Mouse (Mus musculus): ENCODE data around the gene Tmem109.

Tmem109 gene

GRCm38 (mm10) chr19:10881426-10882154 lies at the start of gene Tmem109:
Gene Tmem109, minus strand, starts transcription at chr19:10882001.
- peak; percentile 97 for DNase-seq (ENCODE audit: low read depth, low spot score)

- DNase-seq (ENCODE audit: low read depth, low spot score): no peak
These were observed 48.8 kb upstream of the Tmem109 start for GRCm38 (mm10) chr19:10930641-10931040.

GRCm38 (mm10) chr19:10926666-10927065 lies 44.9 kb upstream of the Tmem109 start:
- no peak for DNase-seq (ENCODE audit: low read depth, low spot score)

GRCm38 (mm10) chr19:10926123-10926621 lies 44.4 kb upstream of the Tmem109 start:
- DNase-seq (ENCODE audit: low read depth, low spot score): peak; percentile 37

GRCm38 (mm10) chr19:10924220-10924619 lies 42.4 kb upstream of the Tmem109 start:
- no peak for DNase-seq (ENCODE audit: low read depth, low spot score)

GRCm38 (mm10) chr19:10921058-10921457 lies 39.3 kb upstream of the Tmem109 start:
- no peak for DNase-seq (ENCODE audit: low read depth, low spot score)

- DNase-seq (ENCODE audit: low read depth, low spot score): no peak
These were observed 38.7 kb upstream of the Tmem109 start, which contains the start of gene Zp1 for GRCm38 (mm10) chr19:10920532-10920931. Gene Zp1, minus strand, starts transcription at chr19:10920632.

GRCm38 (mm10) chr19:10918321-10918991 lies 36.7 kb upstream of the Tmem109 start:
- DNase-seq (ENCODE audit: low read depth, low spot score): no peak

GRCm38 (mm10) chr19:10916506-10916905 lies 34.7 kb upstream of the Tmem109 start:
- DNase-seq (ENCODE audit: low read depth, low spot score): no peak

- DNase-seq (ENCODE audit: low read depth, low spot score): no peak
These were observed 33.1 kb upstream of the Tmem109 start for GRCm38 (mm10) chr19:10914870-10915269.

- no peak for DNase-seq (ENCODE audit: low read depth, low spot score)
These were observed 32.5 kb upstream of the Tmem109 start for GRCm38 (mm10) chr19:10914291-10914690.

GRCm38 (mm10) chr19:10909087-10909721 lies 27.4 kb upstream of the Tmem109 start:
- DNase-seq (ENCODE audit: low read depth, low spot score): peak; percentile 15

- DNase-seq (ENCODE audit: low read depth, low spot score): peak; percentile 41
These were observed 26.1 kb upstream of the Tmem109 start for GRCm38 (mm10) chr19:10907891-10908290.

- no peak for DNase-seq (ENCODE audit: low read depth, low spot score)
These were observed 23.9 kb upstream of the Tmem109 start for GRCm38 (mm10) chr19:10905728-10906000.

GRCm38 (mm10) chr19:10904927-10905727 lies 23.3 kb upstream of the Tmem109 start:
- DNase-seq (ENCODE audit: low read depth, low spot score): no peak

GRCm38 (mm10) chr19:10904512-10904911 lies 22.7 kb upstream of the Tmem109 start:
- no peak for DNase-seq (ENCODE audit: low read depth, low spot score)

GRCm38 (mm10) chr19:10901046-10901445 lies 19.2 kb upstream of the Tmem109 start:
- no peak for DNase-seq (ENCODE audit: low read depth, low spot score)

- DNase-seq (ENCODE audit: low read depth, low spot score): no peak
These were observed 18.5 kb upstream of the Tmem109 start for GRCm38 (mm10) chr19:10900315-10900714.

- no peak for DNase-seq (ENCODE audit: low read depth, low spot score)
These were observed 15.7 kb upstream of the Tmem109 start for GRCm38 (mm10) chr19:10897491-10897890.

- DNase-seq (ENCODE audit: low read depth, low spot score): no peak
These were observed 15.0 kb upstream of the Tmem109 start for GRCm38 (mm10) chr19:10896849-10897248.

- DNase-seq (ENCODE audit: low read depth, low spot score): peak; percentile 36
These were observed 13.9 kb upstream of the Tmem109 start for GRCm38 (mm10) chr19:10895708-10896107.

Measured in mesoderm, embryonic 11.5 days (tissue).